14 mouse cellular contexts compared by ENCODE assay signal in genomic region chr6:54802348-54802747, GRCm38 (mm10). TPM values are rescaled to one million over a fixed set of nuclear protein-coding genes. Genes with fewer than 3 reads are reported as not detected.
DNase-seq lines count a peak whose midpoint lies in the region; ATAC-seq and TF ChIP-seq lines count a peak whose summit lies in the region.
"Had no signal": no experiment of that assay in that cellular context is flagged by ENCODE, and none has a peak within 500 bp of the region (broad histone marks: within the 10 kb centered on the region; RNA-seq: fewer than 3 reads in every experiment).

No protein-coding gene starts in this region.

- ATAC-seq in cerebellum, adult (ENCODE audit: insufficient number of reproducible peaks, low FRiP score, low TSS enrichment), result peak; percentile 84
- ATAC-seq in limb, embryonic 14.5 days (ENCODE audit: low FRiP score, low read depth), result no peak
- peak; percentile 77 for ATAC-seq in liver, embryonic 16.5 days (ENCODE audit: low read depth)

- H3K9me3 ChIP-seq in limb, embryonic 14.5 days (ENCODE audit: control insufficient read depth, low read length), result no peaks in the 10 kb centered on the region
- no peaks in the 10 kb centered on the region for H3K9me3 ChIP-seq in limb, embryonic 10.5 days (replicated peaks)
- H3K9me3 ChIP-seq in liver, embryonic 16.5 days (replicated peaks; ENCODE audit: control insufficient read depth, low read length), result no peaks in the 10 kb centered on the region
- H3K9me3 ChIP-seq: hindbrain, embryonic 15.5 days had no signal

- 63% methylated on average over 8 of the region's 8 CpGs for WGBS in limb, embryonic 14.5 days
- WGBS in limb, embryonic 10.5 days, result 62% methylated on average over 8 of the region's 8 CpGs
- 61% methylated on average over 8 of the region's 8 CpGs for whole genome bisulfite sequencing in liver, embryonic 16.5 days (ENCODE audit: insufficient replicate concordance)

- H3K9ac ChIP-seq in limb, embryonic 14.5 days (ENCODE audit: low read depth, low read length, severe bottlenecking), result no peak overlapping the region
- no peak overlapping the region for H3K9ac ChIP-seq in liver, embryonic 16.5 days (ENCODE audit: low read depth, low read length)
- H3K9ac ChIP-seq: embryonic facial prominence, embryonic 13.5 days; heart, embryonic 13.5 days; hindbrain, embryonic 15.5 days; limb, embryonic 12.5 days had no signal

- H3K4me3 ChIP-seq in limb, embryonic 14.5 days (replicated peaks; ENCODE audit: low read length), result no peak overlapping the region
- H3K4me3 ChIP-seq in limb, embryonic 10.5 days, result no peak overlapping the region
- no peak overlapping the region for H3K4me3 ChIP-seq in liver, embryonic 16.5 days (ENCODE audit: low read depth, low read length)
- H3K4me3 ChIP-seq: embryonic facial prominence, embryonic 13.5 days; gastrocnemius, adult 2 months; heart, embryonic 13.5 days; hindbrain, embryonic 15.5 days; limb, embryonic 12.5 days had no signal

- H3K4me2 ChIP-seq in limb, embryonic 14.5 days (replicated peaks; ENCODE audit: low read depth, low read length, severe bottlenecking), result no peak overlapping the region
- no peak overlapping the region for H3K4me2 ChIP-seq in liver, embryonic 16.5 days (ENCODE audit: low read depth, low read length)
- H3K4me2 ChIP-seq: embryonic facial prominence, embryonic 13.5 days; heart, embryonic 13.5 days; hindbrain, embryonic 15.5 days; limb, embryonic 12.5 days had no signal

- H3K36me3 ChIP-seq in limb, embryonic 14.5 days (ENCODE audit: control insufficient read depth, insufficient read depth, low read length), result no peaks in the 10 kb centered on the region
- no peaks in the 10 kb centered on the region for H3K36me3 ChIP-seq in limb, embryonic 10.5 days
- H3K36me3 ChIP-seq in liver, embryonic 16.5 days (ENCODE audit: control insufficient read depth, insufficient read depth), result no peaks in the 10 kb centered on the region
- H3K36me3 ChIP-seq: embryonic facial prominence, embryonic 13.5 days; heart, embryonic 13.5 days; hindbrain, embryonic 15.5 days; limb, embryonic 12.5 days had no signal

- 0 out of 2 replicates have a peak, but pooled peaks cover 13% of the 10 kb centered on the region for H3K4me1 ChIP-seq in limb, embryonic 14.5 days (ENCODE audit: control insufficient read depth, insufficient read depth, low read length)
- peaks cover 19% of the 10 kb centered on the region for H3K4me1 ChIP-seq in limb, embryonic 10.5 days
- H3K4me1 ChIP-seq in liver, embryonic 16.5 days (ENCODE audit: control insufficient read depth, low read depth, low read length), result no peaks in the 10 kb centered on the region
- H3K4me1 ChIP-seq: heart, embryonic 13.5 days; hindbrain, embryonic 15.5 days had no signal

- no peak for TF ChIP-seq POLR2A in limb, embryonic 14.5 days (IDR thresholded peaks at IDR 0.05; ENCODE audit: borderline replicate concordance, extremely low read depth, insufficient read depth, insufficient read length)

- H3K27ac ChIP-seq in limb, embryonic 14.5 days (replicated peaks; ENCODE audit: low read depth, low read length), result no peak overlapping the region
- H3K27ac ChIP-seq in limb, embryonic 10.5 days, result no peak overlapping the region
- peak overlapping the region; percentile 37 for H3K27ac ChIP-seq in liver, embryonic 16.5 days (ENCODE audit: low read length)
- H3K27ac ChIP-seq: embryonic facial prominence, embryonic 13.5 days; gastrocnemius, adult 2 months; heart, embryonic 13.5 days; hindbrain, embryonic 15.5 days; limb, embryonic 12.5 days had no signal

- no peak for DNase-seq in cerebellum, postnatal 4 days (ENCODE audit: low spot score in 2 of 2)
- DNase-seq in limb, embryonic 14.5 days (ENCODE audit: low spot score), result peak; percentile 36
- no peak for DNase-seq in limb, embryonic 10.5 days (ENCODE audit: low spot score)
- peak; percentile 76 for DNase-seq in cerebellum, adult 9-11 months
- no peak for DNase-seq in adrenal gland, adult 18-20 months (ENCODE audit: low spot score in 2 of 2)
- no peak for DNase-seq in left cerebral cortex, adult 18-20 months (ENCODE audit: low spot score in 2 of 2)
- DNase-seq: gastrocnemius, adult 2 months; kidney, postnatal 25 days had no signal

- no peaks in the 10 kb centered on the region for H3K27me3 ChIP-seq in limb, embryonic 14.5 days (ENCODE audit: control insufficient read depth, insufficient read depth, low read length)
- H3K27me3 ChIP-seq in limb, embryonic 10.5 days (ENCODE audit: low read depth, poor library complexity, severe bottlenecking), result no peaks in the 10 kb centered on the region
- H3K27me3 ChIP-seq in liver, embryonic 16.5 days (ENCODE audit: control insufficient read depth, insufficient read depth, low read depth, low read length), result no peaks in the 10 kb centered on the region
- H3K27me3 ChIP-seq: embryonic facial prominence, embryonic 13.5 days; heart, embryonic 13.5 days; hindbrain, embryonic 15.5 days; limb, embryonic 12.5 days had no signal

RNA-seq across cellular contexts. Expression of gene Znrf2, which starts 14.4 kb away (rescaled TPM):
- polyA plus RNA-seq in limb, embryonic 14.5 days (2012; rRNA removed), result 5.7 and 6.3 TPM in 2 replicates
- polyA plus RNA-seq in limb, embryonic 14.5 days (2014; fragmentation: Nextera tagmentation; extraction: Ambion mirVana), result 5.3 and 5.5 TPM in 2 replicates
- 2.0 and 2.3 TPM in 2 replicates for polyA plus RNA-seq in limb, embryonic 10.5 days (2016; fragmentation: Nextera tagmentation; extraction: Ambion mirVana)
- 1.8 and 2.1 TPM in 2 replicates for polyA plus RNA-seq in liver, embryonic 16.5 days (2015; fragmentation: Nextera tagmentation; extraction: Ambion mirVana)
- 10 to 100 TPM; 39.3 to 51.6 TPM for total RNA-seq in adrenal gland, adult 18-20 months (2021)
- 10 to 100 TPM; 12.6 to 14.6 TPM for total RNA-seq in left cerebral cortex, adult 18-20 months (2021)

Comparison
In these comparisons a context has a peak if more than half of its experiments do, and no peak if none do; other contexts are left out.
1. DNase-seq: peak in limb, embryonic 14.5 days (single experiment) and cerebellum, adult 9-11 months (single experiment); none in cerebellum, postnatal 4 days (0 of 2), limb, embryonic 10.5 days (single experiment), adrenal gland, adult 18-20 months (0 of 2) and left cerebral cortex, adult 18-20 months (0 of 2).